Comparison of ENCODE assay signal across 16 mouse cellular contexts in genomic region chr3:57094936-57095335, GRCm38 (mm10).
"Had no signal": no experiment of that assay in that cellular context is flagged by ENCODE, and none has a peak within 500 bp of the region (broad histone marks: within the 10 kb centered on the region; RNA-seq: fewer than 3 reads in every experiment).

No protein-coding gene starts in this region.

- H3K27me3 ChIP-seq: liver, embryonic 15.5 days; megakaryocyte, embryonic 14.5 days; midbrain, embryonic 13.5 days; midbrain, embryonic 15.5 days; neural tube, embryonic 12.5 days; stomach, embryonic 15.5 days had no signal

- H3K36me3 ChIP-seq: liver, embryonic 15.5 days; midbrain, embryonic 13.5 days; midbrain, embryonic 15.5 days; neural tube, embryonic 12.5 days; stomach, embryonic 15.5 days had no signal

- DNase-seq: liver, postnatal 0 days; lung, adult 2 months; lung, postnatal 36 days; right cerebral cortex, postnatal 14 days; thymus, adult 2 months; thymus, postnatal 25 days; thymus, postnatal 4 days had no signal

- H3K9ac ChIP-seq: liver, embryonic 15.5 days; liver, postnatal 0 days; midbrain, embryonic 13.5 days; midbrain, embryonic 15.5 days; neural tube, embryonic 12.5 days; stomach, embryonic 15.5 days had no signal

- H3K4me3 ChIP-seq: liver, embryonic 15.5 days; megakaryocyte, embryonic 14.5 days; midbrain, embryonic 13.5 days; midbrain, embryonic 15.5 days; neural tube, embryonic 12.5 days; stomach, embryonic 15.5 days had no signal

- H3K27ac ChIP-seq: liver, embryonic 15.5 days; macrophage; midbrain, embryonic 13.5 days; midbrain, embryonic 15.5 days; neural tube, embryonic 12.5 days; stomach, embryonic 15.5 days; stomach, postnatal 0 days had no signal

- H3K4me1 ChIP-seq: liver, embryonic 15.5 days; midbrain, embryonic 13.5 days; midbrain, embryonic 15.5 days; neural tube, embryonic 12.5 days; stomach, embryonic 15.5 days had no signal

- H3K9me3 ChIP-seq: liver, embryonic 15.5 days; megakaryocyte, embryonic 14.5 days; midbrain, embryonic 13.5 days; midbrain, embryonic 15.5 days; neural tube, embryonic 12.5 days; stomach, embryonic 15.5 days had no signal

- ATAC-seq: liver, postnatal 0 days; midbrain, embryonic 13.5 days; midbrain, embryonic 15.5 days had no signal

- H3K4me2 ChIP-seq: liver, embryonic 15.5 days; midbrain, embryonic 11.5 days; midbrain, embryonic 13.5 days; midbrain, embryonic 15.5 days; neural tube, embryonic 12.5 days; stomach, embryonic 15.5 days had no signal
